Mouse (Mus musculus) right cerebral cortex, postnatal 14 days (tissue): ENCODE measurements at regions not wholly inside any gene's neighbourhood (a gene's known extent, or its start where the extent isn't known, plus 50 kb on each side); places are given as distances from the start of the nearest gene placed in this dataset.

Experiments used
- DNase-seq: peaks from one replicate; pipeline ENCODE4 v3.0.0; 2022

DNA sequence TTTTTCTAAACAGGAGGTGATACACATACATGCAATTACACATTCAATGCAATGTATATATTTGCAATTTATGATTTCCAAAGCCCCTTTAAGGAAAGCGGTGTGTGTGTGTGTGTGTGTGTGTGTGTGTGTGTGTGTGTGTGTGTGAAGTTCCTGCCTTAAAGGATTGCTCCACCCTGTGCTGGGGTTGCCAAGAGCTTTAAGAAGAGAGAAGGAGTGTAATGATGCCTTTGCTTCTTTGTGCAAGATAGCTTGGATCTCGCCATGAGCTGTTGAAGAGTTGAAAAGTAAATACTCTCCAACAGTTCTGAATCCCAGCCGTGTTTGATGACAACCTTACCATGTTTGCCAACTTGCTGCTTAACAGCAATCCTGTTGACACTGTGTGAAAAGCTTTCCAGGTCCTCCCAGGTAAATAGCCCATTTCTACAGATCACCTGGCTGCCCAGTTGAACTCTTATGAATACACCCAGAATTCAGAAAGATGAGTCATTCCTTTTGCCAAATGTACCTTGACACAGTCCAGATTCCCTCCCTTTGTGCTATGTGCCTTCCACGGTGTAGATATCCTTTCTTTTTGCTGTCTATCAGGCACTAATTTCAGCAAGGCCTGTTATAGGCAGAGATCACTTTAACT, 216.3 kb downstream of the Ikzf2 start:
- DNase-seq, result no peak

DNA sequence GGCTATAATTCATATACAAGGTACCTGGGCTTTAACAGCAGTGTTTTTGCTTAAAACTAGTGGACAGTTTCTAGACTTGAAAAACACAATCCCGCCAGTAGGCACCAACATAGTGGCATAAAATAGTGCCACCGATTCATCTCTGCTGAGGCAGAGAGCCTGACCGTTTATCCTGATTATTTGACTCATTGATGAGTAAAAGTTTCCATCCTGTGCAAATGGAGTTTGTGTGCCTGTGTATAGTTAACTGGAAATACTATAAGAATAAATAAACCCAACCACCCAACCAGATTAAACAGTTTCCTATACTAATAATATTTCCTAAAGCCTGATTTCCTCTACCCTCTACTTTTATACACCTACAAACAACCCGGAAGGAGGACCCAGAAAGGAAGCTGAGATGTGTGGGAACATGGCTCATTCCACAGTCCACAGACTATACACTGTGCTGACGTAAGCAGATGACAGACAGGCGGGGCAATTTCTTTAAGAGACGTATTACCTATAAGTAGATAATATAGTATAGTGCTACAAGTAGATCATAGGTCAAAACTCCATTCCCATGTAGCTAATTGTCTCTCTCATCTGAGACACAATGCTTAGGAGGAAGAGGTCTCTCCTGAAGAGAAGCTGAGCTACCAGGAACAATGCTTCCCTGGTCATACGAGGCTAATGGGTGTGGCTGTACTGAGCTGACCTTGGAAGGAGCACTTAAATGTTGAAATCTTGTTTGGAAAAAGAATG, 217.7 kb downstream of the Ikzf2 start:
- no peak for DNase-seq

DNA sequence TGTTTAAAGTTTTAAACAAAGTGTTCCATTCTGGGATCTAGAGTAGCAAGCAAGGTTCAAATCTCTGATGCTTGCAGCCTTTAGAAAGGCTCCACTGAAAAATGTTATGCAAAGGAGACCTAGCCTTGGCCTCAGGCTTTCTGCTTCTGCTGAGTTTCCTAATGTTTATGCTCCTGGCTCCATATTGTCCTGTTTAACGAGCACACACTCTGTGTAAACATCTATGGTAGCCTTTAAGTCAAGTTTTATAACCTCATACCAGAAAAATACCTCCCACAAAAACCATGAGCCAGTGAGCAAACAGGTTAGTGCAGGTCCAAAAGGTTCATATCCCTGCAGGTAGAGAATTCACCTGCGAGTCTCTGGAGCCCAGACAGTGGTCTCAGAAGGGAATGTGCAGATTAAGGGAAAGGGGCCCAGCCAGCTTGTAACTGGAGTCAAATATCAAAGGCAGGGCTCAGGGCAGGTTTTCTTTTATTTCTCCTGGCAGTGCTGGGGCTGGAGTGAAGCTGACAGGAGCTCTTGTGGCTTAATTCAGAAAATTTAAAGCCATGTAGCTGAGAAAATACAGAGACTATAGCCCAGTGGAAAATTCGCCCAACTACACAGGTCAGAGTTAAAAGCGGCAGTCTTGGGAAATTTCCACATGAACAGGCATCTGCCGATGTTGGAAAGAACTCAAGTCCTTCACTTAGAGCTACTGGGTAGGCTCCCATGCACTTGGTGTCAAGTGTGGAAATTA, 220.3 kb downstream of the Ikzf2 start:
- DNase-seq, result no peak

DNA sequence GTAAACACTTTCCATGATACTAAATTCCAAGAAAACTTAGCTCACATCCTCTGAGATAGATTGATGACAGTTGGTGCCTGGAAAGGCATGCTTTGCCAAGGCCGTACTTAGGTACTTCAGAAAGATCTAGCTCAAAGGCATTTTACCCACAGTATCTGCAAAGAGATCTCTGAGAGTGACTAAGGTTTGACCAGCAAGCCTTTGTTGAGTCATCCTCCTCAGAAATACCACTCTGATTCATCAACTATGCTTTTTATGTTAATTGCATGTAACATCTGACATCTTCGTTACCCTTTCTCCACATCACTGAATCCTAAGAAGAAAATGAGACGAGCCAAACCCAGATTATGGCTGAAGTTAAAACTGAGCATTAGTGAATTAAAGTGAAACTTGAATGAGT, 225.9 kb downstream of the Ikzf2 start:
- no peak for DNase-seq

DNA sequence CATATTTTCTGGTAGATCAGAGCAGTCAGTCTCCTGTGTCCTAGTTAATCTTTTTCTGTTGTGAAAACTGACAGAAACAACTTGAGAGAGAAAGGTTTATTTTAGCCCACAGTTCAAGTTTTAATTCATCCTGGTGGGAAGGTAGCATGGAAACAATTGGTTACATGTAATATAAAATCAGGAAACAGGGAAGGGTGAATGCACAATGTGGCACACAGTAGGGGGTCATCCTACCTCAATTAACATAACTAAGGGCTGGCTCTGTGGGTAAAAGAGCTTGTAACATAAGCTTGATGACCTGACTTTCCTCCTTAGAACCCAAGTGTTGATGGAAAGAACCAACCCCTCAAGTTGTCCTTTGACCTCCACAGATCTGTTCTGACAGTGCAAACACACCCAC, 227.1 kb downstream of the Ikzf2 start:
- DNase-seq, result no peak

DNA sequence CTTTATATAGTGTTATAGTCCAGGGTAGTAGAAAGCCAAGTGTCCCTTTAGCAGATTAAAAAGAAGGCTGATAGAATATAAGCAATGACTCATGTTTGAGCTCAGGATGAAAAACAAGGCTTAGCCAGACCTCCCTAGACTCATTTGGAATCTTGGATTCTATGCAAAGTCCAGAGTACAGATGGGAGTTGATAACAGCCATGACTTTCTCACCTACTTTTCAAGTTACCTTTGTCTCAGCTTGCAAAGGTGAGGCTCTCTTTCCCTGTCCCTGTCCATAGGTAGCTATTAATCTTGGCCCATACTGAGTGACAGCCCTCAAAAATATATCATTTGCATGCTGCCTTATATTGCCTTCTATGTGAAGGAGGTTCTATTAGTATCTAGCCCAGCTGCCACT, 229.6 kb downstream of the Ikzf2 start:
- DNase-seq, result no peak

DNA sequence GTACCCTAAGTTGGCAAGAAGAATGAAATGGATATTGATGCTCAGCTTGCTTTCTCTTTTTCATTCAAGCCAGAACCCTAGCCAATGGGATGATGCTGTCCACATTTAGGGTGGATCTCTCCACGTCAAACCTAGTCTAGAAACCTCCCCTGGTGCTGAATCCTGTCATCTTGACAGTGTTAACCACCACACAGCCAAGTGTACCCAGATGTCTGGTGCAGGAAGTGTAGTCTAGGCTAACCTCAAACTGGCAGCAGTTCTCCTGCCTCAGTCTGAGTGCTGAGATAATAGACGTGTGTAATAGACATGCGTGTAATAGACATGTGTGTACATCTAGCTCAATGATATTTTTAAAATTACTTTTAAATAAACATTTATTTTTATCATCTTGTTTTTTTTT, 233.1 kb downstream of the Ikzf2 start:
- no peak for DNase-seq

DNA sequence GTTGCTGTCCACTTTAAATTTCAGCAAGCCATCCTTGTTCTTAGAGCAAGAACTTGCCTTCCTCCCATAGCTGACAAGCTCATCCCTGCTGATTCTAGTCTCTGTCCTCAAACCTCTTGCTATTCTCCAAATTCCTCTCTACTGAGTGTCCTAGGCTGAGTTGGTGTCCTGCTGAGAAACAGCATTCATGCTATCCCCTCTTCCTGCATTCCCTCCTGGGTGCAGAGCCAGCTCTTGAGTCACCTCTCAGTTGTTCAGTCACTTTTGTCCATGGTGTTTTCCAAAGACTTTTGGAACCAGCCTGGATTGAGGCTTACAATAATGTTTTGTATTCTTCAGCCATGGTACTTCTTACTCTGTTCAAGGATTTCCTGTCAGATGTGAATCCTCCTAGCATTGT, 234.1 kb downstream of the Ikzf2 start:
- no peak for DNase-seq

DNA sequence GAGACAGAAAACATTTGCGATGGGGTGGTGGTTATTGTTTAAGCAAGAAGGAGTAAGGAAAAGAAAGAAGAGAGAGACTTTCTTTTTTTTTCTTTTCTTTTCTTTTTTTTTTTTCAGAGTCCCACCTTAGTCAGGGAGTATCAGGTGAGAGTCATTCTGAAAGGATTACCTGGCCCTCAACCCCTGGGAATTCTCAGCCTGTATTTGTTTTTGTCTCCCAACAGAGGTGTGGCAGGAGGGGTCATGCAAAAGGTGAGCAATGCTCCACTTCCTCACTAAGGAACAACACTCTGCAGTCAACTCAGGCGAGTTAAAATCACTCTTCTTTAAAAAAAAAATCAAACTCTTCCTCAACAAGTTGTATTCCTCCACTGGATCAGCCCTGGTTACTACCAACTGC, 236.6 kb downstream of the Ikzf2 start:
- DNase-seq, result no peak

DNA sequence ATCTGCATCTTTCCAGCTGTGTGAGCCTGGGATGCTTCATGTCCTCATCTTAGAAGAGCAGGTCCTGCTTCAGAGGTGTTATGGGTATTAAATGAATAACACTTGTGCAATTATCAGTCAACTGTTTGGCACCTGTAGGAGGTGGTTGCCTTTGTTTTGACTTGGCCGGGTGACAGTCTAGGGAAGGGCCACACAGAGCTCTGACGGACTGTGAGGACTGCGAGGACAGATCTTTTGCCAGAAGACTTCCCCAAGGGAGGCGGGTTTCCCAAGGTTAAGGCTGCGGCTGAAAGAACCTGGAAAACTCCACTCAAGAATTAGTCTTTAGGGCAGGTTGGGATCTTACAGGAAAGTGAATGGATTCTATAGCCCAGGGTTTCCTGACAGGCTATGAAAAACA, 239.8 kb downstream of the Ikzf2 start:
- DNase-seq, result no peak

DNA sequence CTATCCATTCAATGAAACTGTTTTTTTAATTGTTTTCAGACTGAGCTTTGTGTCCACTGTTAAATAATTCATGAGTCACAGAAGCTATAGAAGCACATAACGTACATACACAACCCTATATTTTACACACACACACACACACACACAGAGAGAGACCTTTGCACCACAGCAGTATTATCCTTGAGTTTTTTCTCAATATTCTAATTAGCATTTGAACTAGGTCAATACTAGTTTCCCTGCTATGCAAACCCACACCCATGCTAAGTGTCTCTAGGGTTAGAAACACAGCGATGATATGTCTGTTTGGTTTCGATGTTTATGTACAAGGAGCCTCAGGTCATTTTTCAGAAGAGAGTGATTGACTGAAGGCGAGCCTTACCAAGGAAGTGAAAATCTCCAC, 242.3 kb downstream of the Ikzf2 start:
- DNase-seq, result no peak

DNA sequence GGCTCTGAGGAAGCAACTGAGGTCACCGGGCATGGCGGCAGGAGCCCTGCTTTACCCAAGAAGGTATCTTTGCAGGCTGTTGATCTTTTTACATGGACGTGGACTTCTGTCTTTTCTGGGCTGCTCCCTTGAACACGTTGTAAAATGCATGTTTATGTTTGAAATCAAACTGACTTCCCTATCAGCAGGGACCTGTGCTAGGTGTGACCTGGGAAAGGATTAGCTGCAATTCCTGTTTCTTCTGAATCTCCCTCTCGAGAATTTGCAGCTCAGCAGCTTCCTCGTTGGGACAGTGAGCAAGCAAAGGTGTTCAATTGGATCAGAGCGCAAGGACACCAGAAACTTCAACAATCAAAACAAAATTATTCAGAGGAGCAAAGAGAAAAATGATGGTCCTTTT, 243.6 kb downstream of the Ikzf2 start:
- no peak for DNase-seq

DNA sequence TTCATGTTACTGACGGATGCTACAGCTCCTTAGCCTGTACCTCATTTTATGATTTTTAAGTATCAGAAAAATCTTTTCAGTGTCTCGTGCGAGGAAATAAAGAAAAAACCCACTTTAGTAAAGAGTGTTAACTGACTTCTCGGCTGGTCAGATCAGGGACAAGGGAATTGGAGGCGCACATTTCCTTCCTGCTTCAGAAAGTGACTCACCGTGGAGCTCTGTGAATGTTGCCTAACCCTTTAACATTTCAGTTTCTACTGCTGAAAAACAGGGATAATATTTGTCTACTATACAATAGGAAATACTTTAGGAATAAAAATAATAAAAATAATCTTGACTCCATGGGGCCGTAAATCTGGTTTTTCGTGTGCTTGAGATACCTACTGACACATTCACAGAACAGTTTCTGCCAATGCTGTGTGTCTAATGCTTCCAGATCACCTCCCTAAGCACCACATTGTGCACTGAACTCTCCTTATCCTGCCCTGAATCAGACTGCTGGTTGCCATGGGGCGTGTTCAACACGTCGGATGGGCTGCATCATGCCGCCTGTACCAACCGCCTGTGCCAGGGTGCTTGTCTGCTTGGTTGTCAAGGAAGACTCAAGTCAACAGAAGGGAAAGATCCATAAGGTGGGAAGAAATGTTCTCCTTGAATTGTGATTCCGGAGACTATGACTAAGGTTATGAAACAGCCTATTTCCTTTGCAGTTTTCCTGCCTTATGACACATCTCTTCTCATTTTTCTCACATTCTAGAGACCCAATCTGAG, 246.3 kb downstream of the Ikzf2 start:
- DNase-seq, result peak; percentile 17

DNA sequence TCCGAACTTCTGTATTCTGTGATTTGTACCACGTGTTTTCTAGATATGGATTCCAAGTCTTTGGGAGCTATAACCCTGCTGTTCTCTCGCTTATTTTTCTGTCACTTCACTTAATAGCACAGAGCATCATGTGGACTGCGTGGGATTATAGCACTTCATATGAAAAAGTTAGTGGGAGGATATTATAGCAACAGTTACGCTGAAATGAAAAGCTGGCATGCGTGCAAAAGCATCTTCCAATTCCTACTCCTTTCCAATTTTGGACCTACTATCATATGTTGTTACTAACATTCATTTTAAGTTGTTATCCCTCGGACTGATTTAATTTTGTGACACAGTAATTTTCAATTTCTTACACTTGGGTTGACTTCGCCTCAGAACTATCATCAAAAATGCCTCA, 250.0 kb downstream of the Ikzf2 start:
- DNase-seq, result peak; percentile 15

DNA sequence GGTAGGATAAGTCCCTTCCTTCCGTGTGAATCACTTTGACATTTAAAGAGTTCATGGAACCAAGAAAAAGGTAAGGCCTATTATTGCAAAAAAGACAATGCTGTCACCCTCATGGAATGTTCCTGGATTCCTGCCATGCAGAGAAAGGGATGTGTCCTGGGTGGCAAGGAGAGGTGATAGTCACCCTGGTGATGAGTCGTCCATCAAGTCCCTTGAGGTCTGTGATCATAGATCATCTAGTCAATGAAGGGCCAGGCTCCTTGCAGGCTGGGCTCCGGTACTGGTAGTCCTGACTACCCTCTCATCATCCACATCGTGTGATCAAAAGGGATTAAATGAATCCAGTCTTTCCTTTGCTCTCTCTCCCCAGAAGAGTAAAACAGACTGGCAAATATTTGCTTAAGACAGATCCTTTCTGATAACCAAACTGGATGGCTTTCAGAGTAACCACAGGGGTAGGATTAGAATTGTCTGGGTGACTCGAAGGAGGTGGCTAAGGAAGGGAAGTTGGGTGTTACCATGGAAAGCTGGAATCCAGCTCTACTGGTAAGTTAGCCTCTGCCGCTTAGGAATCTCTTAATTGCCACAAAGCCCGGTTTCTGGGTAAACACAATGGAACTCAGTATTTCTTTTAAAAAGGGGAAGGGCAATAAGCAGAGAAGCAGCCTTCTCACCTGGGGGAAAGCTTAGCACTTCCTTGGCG, 253.2 kb downstream of the Ikzf2 start:
- no peak for DNase-seq

DNA sequence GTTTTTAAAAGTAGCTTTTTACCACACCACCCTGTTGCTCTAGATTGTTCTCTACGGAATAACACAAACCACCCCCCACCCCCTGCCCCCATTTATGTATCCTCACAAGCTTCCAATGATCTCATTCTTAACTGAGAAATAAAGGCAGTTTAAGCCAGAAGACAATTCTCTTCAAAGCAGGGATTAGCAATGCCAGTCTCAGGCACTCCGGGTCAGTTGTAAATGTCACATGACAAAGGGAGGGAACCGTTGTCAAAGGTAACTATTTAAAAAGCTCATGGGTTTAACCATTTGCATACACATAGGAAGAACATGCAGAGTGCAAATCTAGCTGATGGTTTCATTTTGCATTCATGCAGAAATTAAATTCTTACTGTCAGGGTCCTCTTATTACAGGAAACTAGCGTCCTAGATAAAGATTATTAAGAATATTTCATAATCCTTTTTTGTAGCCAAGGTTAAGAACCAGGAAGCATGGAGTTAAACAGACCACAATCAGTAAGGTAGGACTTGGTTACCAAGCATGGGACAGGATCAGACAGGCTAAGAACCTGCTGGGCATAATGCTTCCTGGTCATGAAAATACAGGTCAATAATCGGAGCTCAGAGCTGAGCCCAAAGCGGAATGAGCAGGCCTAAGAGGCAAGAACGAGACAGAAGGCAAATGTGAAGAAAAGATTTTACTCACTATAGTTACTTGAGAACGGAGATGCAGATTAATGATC, 256.2 kb downstream of the Ikzf2 start:
- no peak for DNase-seq

DNA sequence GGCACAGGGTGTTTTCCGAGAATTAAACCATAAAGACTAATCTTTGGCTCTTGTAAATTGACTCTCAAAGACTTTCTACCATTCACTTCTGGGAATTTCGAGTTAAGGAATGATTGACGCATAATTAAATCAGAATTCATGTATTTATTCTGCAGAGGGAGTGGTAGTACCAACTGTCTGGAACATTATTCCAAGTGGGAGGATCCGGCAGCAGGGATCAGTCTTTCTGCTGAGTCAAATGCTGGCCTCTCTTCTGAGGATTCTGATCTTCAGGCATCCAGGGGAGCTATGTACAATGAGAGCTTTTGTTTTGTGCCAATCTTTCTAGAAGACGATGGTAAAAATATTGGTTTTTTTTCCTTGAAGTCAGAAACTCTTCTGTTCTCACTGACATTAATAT, 257.4 kb downstream of the Ikzf2 start:
- DNase-seq, result no peak

DNA sequence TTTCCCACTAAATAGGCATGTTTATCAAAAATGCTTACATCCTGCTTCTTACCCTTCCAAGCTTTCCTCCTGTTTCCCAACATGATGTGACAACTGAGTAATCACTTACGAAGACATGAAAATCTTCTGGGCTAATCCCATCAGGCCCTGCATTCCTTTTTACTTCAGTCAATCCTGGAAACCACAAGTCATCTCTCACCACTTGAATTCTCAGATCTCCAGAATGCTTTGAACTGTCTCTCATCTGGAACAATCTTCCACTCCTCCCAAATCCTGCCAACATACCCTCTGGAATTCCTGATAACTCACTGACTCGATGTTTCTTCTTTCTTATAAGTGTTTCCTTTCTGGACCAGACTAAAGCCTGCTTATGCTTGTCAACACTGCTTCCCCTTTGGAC, 289.4 kb downstream of the Ikzf2 start:
- no peak for DNase-seq

DNA sequence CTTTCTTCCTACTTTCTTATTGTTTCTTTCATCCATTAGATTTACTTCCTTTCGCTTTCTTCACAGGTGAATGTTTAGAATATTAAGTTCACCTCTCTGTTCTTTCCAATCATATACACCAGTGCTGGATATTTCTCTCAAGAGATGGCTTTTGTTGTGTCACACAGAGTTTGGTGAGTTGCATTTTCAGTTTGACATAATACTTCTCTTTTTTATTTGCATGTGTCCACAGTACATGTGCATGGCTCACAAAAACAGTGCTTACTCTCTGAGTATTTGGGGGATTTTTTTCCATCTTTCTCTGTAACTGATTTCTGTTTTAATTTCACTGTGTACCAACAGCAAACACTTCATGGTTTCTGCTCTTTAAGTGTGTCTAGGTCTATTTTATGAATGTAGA, 274.5 kb upstream of the Erbb4 start:
- no peak for DNase-seq

DNA sequence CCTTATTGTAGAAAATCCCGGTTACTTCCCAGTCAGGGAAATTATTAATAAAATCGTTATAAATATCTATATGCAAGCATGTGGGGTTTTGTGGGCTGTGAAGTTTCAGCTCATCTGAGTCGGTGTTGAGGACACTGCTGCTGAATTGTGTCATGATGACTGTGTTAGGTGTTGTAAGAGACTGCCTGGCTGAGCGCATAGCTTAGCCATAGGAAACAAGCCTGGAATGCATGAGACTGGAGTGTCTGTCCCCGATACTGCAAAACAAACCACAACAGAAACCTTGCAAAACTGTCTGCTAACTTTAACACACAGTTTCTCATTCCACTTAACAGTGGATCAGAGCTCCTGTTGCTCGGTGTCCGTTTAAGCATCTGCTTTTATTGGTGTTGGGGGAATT, 271.9 kb upstream of the Erbb4 start:
- no peak for DNase-seq

DNA sequence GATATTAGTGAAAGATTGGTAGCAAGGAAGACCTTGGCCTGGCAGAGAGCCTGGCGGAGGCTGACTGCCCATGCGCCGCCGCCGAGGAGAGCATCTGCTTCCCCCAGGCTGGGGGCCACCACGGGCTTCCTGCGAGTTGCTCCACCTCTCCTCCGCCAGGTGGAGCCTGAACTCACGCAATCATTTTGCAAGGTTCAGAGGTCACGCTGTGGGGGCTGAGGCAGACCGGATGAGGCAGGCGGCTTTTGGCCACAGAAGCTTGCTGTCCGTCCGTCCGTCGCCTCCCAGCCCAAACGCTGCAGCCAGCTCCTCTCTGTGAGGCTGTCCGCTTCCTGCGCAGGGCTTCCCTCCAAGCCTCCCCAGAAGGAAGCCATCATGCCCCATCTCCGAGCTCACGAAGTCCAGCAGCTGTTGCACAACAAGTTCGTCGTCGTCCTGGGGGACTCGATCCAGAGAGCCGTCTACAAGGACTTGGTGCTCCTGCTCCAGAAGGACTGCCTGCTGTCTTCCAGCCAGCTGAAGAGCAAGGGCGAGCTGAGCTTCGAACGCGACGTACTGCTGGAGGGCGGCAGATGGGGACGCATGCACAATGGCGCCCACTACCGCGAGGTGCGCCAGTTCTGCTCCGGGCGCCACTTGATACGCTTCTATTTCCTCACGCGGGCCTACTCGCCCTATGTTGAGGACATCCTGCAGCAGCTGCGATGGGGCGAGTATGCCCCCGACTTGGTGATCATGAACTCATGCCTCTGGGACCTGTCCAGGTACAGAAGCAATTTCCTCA, 269.3 kb upstream of the Erbb4 start:
- no peak for DNase-seq
